Mouse (Mus musculus): ENCODE results near the gene Kxd1.

The Kxd1 gene

DNA sequence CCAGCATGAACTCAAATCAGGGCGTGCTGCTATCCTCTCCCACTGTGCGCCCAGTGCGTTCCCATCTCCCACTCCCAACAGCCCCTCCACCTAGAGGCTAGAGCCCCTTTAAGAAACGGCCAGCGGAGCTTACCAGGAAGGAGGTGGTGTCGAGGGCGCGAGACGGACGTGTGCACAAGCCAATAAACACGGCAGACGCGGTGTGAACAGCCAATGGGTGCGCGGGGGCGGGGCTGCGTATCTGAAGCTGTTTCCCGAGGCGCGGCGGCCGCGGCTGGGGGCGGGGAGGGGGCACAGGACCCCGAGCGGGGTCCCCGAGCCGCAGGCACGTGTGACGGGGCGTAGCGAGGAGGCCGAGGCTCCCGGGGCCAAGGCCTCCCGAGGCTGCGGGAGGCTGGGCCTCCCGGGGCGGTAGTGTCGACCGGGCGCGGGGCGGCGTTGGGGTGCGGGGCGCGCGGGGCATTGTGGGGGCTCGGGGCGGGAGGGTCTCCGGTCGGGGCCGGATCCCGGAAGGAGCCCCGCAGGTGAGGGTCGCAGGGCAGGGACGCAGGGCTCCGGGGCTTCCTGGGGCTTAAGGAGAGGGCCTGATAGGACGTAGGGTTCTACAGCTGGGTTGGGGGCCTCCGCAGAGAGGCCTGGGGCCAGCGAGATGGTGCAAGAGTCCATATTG lies at the start of gene Kxd1, which contains the start of gene Fkbp8:
Kxd1 (minus strand) TSS at position 445 of the 670 bp plus-strand sequence.
Fkbp8 (plus strand) TSS at position 213 of the 670 bp plus-strand sequence.
- DNase-seq (ENCODE audit: low read depth, low spot score), result peak; percentile 96

DNA sequence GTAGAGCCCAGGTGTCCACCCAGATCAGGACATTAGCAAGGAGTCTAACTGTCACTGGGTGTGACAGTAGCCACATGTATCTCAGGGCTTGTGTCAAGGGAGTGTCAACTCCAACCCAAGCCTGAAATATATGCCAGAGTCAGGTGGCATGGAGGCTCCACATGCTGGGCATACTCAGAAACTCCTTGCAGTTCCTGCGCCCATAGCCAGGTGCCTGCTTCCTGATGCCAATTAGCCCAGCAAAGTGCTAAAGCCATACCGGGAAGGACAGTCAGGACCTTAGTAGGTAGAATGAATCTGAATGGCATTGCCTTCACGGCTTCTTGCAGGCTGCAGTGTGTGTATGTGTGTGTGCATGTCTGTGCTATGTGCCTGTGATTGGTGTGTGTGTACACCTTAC lies 49.5 kb upstream of the Kxd1 start:
- no peak for DNase-seq (ENCODE audit: low read depth, low spot score)

DNA sequence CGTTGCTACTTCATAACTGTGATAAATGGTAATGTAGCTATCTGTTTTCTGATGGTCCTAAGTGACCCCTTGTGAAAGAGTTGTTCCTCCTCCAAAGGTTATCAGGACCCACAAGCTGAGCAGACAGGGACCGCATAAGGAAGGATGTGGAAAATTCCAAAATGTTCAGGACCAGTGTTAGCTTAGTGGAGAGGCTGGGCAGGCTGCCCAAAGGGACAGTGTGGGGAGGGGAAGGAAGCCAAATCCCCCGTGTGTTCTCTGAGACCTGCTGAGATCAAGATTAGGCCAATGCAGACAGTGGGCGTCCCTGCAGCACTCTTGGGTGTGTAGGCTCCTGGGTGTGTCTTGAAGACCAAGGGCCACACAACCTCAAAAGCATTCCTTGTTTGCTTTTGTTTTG lies 47.2 kb upstream of the Kxd1 start:
- peak; percentile 32 for DNase-seq (ENCODE audit: low read depth, low spot score)

DNA sequence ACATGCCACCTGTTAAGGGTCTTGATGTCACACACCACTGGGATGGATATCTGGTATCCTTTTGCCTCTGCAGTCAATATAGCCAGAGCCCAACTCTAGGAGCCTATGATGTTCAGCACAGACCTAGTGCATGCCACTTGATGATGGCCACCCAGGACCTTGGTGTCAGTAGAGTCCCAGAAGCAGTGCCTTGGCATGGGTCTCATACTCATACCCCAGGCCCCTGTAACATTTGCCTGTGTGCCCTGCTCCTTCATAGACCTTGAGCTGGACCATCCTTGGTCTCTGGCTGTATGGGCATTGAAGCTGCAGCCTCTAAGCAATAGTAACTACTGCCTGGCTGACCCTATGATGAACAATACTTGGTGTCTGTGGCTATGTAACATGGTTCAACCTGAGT lies 46.5 kb upstream of the Kxd1 start:
- no peak for DNase-seq (ENCODE audit: low read depth, low spot score)

DNA sequence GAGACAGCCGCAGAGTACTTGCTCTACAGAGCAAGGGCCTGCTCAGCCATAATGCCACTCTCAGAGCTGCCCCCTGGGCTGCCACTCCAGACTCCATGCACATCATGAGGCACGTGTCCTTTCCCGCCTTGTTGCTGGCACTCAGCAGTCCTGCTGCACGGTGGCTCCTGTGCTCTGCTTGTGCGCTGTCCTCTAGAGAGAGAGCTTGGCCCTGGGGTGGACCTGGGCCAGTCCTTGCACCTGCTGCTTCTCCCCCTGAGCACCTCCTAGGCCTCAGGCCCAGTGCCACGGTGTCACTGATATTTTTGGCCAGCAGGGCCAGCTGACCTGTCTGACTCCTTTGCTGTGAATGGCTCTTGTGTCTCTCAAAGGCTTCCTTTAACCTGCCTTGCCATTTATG lies 43.2 kb upstream of the Kxd1 start:
- no peak for DNase-seq (ENCODE audit: low read depth, low spot score)

DNA sequence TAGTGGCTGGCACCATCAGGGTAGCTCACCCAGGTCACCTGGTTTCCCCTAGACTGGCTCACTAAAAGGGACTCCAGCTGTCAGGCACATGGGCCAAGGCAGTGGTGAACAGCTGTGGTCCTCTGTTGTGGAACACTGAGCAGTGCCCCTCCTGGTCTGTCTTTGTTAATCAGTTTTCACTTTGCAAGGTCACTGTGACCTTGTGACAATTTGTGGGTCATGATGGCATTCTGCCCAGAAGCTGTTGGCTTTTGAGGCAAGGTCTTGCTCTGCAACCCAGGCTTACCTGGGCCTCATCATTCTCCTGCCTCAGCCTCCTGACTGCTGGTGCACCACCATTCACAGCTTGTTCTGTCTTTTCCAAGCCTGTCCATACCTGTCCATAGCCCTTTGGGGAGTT lies 42.6 kb upstream of the Kxd1 start:
- DNase-seq (ENCODE audit: low read depth, low spot score), result no peak

DNA sequence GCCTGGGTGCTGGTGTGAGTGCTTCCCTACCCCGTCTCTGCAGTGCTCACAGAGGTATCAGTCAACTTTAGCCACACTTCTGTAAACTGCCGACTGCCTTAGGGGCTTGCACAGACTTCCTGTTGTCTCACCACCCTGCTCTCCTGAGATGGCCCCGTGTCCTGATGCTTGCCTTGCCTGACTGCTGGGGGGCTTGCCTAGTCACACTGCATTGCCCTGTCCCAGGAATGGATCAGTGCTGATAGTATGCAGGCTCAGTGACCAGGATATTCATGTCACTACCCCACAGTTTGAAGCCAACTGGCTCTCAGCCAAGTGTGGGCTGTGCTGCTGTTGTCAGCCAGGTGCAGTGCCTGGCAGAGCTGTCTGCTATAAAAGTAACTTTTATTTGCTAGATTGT lies 37.8 kb upstream of the Kxd1 start:
- no peak for DNase-seq (ENCODE audit: low read depth, low spot score)

DNA sequence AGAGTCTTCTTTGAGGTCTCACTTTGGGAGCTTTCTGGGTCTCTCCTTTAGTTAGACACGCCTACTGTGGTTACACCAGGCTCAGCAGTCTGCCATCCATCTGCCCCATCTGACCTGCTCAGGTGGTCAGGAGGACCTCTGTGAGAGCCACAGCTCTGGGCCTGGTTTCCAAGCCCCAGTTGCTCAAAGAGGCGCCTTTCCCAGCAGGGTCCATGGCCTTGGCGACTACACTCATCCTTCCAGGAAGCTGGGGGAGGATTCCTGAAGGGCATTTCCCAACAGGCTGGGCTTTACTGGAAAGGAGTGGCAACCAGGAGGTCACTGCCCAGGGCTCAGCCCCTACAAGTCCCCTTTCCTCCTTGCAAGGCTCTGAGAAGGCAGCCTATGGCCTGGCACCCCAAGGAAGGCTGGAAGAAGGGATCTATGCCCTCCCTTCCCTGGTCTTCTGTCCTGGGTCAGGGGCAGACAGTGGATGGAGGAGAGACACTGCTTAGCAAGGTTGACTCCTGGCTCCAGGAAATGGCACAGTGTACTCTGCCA lies 37.0 kb upstream of the Kxd1 start:
- no peak for DNase-seq (ENCODE audit: low read depth, low spot score)

DNA sequence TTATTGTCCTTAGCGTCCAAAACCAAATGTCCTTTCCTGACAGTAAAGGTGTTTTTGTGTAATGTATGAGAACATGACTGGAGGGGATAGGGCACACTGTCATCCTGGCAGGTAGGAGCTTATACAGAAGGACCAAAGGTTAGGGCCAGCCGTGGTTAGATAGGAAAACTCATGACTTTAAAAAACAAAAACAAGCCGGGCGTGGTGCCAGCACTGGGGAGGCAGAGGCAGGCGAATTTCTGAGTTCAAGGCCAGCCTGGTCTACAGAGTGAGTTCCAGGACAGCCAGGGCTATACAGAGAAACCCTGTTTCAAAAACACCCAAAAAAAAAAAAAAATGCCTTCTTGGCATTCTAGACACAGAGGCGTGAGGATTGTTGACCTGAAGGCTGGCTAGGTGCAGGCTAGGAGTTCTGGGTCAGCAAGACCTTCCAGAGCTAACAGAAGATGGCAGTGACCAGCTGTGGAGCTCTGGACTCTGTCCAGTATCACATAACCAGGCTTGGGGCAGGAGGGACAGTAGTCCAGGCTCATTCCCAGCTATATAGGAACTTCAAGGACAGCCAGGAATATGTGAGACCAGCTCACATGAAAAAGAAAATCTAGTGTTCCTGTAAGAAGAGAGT lies 36.1 kb upstream of the Kxd1 start:
- no peak for DNase-seq (ENCODE audit: low read depth, low spot score)

DNA sequence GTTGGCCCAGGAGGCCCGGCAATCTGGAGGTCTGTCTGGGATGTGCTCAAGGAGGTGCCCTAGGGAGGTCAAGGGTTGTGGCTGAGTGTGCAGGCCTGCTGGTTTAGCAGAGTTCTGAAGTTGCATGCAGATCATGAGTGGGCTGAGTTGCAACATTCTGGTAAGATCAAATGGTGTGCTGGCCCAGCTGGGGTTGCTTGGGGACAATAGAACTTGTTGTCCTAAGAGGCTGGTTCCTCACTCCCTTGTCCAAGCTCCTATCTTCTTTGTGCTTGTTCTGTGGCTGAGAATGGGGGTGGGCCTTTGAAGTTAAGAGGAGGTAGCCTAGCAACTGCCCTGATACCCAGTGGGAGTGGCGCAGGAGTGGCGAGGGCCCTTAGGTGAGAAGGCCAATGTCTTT lies 35.0 kb upstream of the Kxd1 start:
- no peak for DNase-seq (ENCODE audit: low read depth, low spot score)

DNA sequence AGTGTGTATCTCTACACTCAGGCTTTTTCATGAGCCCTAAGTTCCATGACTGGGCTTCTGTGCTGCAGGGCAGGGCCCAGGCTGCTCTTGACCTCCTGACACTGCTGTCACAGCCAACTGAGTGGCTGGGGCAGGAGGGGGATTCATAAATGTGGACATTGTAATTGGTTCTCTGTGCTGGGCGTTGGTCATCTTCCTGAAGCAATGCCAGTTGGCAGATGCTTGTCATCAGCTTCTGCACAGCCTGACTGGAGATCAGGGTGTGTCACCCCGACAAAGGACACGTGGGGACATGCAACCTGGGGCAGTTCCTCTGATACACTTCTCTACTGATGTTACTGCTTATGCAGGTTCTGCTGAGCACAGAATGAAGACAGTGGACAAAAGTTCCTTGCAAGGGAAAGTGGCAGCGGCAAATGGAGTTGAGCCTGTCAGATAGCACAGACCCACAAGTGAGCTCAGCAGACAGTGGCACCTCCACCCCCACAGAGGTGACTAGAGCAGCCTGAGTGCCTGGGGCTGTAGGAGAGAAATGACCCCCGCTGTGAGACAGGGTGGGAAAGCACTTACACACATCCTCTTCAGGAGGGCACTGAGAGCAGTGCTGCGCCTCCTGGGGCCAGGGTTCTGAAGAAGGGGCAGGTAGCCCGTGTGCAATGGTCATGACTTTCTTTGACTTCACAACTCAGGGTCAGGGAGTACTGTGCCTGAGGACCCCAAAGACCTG lies 34.2 kb upstream of the Kxd1 start:
- peak; percentile 75 for DNase-seq (ENCODE audit: low read depth, low spot score)

DNA sequence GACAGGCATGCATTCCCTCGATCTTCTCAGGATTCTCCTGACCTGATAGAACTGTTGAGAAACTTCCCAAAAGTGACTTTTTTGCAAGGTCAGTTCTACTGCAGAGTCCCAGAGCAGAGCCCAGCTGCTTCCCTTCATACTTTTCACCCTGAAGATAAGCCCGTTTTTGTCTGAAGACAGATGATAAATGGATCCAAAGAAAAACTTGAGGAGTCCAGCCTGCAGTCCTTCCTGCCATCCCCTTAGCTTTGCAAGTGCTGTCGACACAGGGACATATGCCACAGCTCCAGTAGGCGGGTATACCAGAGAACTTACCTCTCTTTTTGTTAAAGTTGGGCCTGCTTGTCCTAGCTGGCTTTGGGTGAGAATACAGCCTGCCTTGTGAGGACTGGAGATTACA lies 33.6 kb upstream of the Kxd1 start:
- no peak for DNase-seq (ENCODE audit: low read depth, low spot score)

DNA sequence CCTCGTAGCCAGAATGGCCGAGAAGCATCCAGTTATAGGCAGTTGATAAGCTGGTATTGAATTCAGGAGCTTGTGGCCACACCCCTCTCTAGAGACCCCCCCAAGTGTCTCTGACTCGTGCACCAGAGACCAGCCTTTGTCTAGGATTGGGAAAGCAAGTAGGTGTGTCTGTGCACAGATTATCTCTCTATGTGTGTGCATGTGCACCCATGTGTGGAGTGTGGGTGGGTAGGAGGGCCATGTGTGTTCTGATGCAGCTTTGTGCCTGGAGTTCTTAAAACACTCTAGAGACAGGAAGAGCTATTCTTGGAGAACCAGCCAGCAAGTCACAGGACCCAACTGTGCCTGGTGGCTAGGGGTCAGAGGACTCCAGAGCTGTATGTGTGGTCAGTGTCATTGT lies 32.8 kb upstream of the Kxd1 start:
- no peak for DNase-seq (ENCODE audit: low read depth, low spot score)

DNA sequence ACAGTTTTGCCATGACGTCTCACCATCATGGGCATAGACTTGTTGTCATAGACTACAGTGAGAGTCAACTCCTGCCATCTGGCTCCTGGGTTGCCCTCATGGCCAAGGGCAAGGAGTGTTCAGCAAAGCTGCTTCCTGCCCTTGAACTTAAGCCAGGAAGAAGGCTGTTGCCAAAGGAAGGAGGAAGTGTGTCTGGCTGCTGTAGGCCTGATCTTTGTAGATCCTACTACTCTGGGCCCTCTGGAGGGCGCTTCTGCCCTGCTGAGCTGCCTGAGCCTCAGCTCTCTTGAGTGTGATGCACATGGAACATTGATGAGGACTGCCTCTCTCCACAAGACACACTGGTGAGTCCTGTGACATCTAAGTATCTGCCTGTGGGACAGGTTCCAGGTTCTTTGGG lies 32.3 kb upstream of the Kxd1 start:
- peak; percentile 57 for DNase-seq (ENCODE audit: low read depth, low spot score)

DNA sequence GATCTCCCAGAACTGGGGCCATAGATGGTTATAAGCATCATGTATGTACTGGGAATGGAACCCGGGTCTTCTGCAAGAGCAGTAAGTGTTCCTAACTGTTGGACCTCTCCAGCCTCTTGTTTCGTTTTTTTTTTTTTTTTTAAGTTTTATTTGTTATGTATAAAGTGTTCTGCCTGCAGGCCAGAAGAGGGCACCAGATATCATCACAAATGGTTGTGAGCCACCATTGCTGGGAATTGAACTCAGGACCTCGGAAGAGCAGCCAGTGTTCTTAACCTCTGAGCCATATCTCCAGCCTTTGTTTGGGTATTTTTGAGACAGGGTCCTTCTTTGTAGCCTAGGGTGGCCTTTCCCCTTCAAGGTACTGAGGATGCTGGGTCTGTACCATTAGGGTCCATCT lies 31.2 kb upstream of the Kxd1 start:
- DNase-seq (ENCODE audit: low read depth, low spot score), result no peak

DNA sequence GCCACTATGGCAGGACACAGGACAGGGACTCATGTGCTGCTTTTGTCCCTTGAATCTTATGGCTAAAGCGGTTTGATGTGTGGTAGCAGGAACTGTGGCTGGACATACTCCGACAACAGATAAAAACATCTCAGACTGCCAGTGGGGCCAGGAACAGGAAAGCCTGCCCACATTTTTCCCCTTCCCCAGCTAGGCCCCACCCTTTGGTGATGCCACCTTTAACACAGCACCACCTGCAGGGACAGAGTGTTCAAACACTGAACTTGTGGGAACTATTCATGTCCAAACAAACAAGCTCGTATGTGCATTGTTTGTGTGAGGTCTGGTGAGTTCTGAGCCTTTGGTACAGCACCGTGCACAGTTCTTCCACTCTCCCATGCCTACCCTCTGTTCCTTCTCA lies 30.6 kb upstream of the Kxd1 start:
- DNase-seq (ENCODE audit: low read depth, low spot score), result no peak

DNA sequence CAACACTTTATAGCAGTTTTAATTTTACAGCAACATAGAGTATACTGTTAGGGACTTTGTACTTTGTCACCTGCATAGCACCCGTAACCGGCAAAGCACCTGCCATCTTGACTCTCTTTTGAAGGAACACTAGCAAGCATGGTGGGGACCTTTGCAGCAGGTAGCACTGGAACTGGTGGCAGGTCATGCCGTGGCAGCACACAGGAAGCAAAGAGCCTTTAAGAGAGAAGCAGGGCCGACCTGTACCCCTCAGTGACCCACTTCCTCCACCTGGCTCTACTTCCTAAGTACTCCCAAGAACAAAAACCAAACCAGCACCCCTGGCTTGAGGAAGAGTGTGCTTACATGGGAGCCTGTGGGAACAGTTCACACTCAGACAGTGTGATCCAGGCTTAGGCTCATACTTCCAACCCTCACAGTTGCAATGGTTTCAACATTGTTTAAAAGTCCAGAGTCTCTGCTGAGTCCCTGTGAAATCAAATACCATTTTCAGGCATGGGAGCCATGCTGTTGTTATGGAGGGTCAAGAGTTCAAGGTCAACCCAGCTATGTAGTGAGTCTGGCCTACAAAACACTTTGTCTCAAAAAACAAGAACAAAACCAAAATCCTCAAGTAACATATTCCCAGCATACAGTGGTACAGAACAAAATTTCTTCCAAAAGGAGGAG lies 27.5 kb upstream of the Kxd1 start:
- DNase-seq (ENCODE audit: low read depth, low spot score), result peak; percentile 50

DNA sequence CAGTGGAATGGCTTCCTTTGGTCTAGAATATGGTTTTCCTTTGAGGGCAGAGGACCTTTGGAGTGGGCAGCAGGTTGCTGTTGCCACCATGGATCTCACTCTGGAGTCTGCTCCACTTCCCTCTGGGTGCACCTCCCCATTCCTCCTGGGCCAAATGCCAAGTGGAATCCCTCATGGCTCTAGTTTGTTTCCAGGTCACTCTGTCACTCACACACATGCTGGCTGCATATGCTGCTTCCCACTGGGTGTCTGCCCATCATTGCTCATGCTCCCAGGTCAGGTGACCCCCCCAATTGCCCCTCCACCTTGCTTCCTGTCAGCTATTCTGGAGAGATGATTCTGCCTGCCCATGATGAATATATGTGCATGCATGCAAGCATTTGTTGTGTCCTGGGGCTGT lies 26.0 kb upstream of the Kxd1 start:
- no peak for DNase-seq (ENCODE audit: low read depth, low spot score)

DNA sequence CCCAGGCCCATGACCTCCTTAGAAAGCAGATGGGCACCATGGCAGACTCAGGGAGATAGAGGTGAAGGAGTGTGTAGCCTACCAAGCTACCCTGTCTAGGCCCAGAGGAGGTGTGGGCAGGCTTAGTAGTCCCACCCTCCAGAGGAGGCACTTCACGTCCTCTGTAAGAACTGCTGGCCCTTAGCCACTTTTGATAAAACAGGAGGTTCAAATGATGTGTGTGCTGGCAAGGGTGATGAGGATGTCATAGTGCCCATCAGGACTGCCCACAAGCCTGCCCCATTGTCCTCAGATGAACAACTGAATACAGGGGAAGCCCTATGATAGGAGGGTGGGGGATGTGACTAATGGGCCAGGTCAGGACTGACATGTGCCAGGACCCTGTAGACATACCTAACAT lies 25.1 kb upstream of the Kxd1 start:
- no peak for DNase-seq (ENCODE audit: low read depth, low spot score)

DNA sequence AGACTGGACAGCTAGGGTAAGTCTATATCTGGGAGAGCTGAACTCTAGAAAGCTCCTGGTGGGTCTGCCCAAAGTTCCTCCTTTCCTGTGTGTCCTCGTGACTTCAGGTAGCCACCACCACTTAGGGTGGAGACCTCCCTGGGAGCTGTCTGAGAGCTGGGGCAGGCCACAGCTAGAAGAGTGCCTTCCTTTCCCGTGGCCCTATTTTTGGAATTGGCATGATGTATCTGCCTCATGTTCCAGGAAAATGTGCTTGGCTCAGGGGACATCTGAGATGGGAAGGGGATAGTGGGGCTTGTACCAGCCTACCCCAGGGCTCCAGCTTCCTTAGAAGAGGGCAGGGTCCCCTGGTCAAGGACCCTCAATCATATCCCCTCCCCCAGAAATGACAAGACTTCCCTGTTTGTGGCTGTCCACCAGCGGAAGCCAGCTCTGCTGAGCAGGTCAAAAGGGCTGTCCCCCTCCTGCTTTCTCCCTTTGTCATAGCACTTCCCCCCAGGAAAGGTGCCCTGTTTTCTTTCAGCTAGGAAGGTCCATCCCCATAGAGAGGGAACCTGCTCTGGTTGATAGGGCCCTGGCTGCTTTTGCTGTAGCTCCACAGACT lies 23.9 kb upstream of the Kxd1 start:
- DNase-seq (ENCODE audit: low read depth, low spot score), result no peak

DNA sequence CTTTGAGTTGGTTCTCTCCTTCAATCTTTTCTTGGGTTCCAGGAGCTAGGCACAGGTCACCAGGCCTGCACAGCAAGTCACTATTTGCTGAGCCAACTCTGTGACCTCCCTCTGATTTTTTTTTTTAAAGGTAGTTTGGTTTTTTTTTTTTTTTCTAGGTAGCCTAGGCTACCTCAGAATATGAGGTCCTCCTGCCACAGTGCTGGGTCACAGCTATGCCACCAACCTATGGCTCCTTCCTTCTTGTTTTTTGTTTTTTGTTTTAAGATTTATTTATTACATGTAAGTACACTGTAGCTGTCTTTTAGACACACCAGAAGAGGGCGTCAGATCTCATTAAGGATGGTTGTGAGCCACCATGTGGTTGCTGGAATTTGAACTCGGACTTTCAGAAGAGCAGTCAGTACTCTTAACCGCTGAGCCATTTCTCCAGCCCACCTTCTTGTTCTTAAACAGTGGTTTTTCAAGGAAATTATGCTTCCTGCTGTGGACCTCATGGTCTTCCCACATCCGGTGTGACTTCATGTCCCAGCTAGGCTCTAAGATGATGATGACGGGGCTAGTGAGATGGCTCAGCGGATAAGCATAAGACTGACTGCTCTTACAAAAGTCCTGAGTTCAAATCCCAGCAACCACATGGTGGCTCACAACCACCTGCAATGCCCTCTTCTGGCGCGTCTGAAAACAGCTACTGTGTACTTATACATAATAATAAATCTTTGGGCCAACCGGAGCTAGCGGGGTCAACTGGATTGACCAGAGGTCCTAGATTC lies 21.8 kb upstream of the Kxd1 start:
- peak; percentile 26 for DNase-seq (ENCODE audit: low read depth, low spot score)

Data from ZHBTc4 (cell line).